In the genomic region with DNA sequence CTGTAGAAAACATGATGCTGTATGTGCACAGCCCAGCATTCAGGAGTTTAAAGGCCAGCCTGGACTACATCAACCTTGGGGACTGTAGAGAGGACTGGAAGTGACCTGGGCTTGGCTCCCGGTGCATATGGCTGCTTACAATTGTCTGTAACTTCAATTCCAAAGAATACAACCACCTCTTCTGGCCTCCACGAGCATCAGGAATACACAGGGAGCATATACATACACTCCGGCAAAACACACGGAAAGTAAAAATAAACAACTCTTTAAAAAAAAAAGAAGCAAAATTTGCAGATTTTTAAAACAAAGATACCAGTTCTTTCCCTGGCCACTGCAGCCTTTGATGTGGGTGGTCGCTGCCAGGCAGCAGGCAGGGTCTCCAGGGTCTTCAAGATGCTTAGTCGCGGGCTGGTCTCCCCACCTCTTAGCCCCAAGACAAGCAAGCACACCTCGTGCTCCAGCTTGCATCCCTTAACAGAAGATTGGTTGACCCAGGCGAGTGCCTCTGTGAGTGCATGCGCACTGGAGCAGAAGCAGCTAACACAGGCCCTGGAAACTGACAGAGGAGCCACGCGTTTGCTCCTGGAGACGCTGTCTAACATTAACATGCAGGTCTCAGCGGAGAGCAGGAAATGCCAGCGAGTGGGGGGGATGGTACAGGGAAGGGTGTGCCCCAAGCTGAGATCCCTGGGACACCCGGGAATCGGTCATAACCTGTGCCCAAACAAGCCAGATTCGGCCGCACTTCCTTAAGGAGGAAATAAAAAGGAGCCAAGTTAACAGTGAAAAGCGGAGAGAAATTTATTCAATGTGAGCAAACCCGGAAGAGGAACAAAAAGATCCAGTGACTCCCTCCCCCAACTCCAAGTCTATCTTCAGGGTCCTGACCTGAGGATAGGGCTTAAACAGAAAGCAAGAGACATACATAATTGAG, we compare ENCODE assay signal across 8 mouse cellular contexts. TPM values are rescaled to one million over a fixed set of nuclear protein-coding genes. Genes with fewer than 3 reads are reported as not detected.
DNase-seq lines count a peak whose midpoint lies in the region; ATAC-seq and TF ChIP-seq lines count a peak whose summit lies in the region.

No protein-coding gene starts in this region.

- WGBS in hindbrain, postnatal 0 days, result 12% methylated on average over 21 of the region's 21 CpGs

- H3K36me3 ChIP-seq in hindbrain, postnatal 0 days (ENCODE audit: insufficient read depth, low read length), result no peaks in the 10 kb centered on the region

- peak overlapping the region; percentile 24 for H3K4me3 ChIP-seq in hindbrain, postnatal 0 days (ENCODE audit: low read length)
- H3K4me3 ChIP-seq in left cerebral cortex, adult 2 months, result peak overlapping the region; percentile 20

- DNase-seq in cerebellum, postnatal 36 days, result peak; percentile 52 to 54
- peak; percentile 49 to 66 for DNase-seq in gastrocnemius, adult 8-10 months (ENCODE audit: low spot score in 2 of 2)
- DNase-seq in hindbrain, postnatal 0 days (ENCODE audit: low spot score), result peak; percentile 77
- DNase-seq in left cerebral cortex, adult 2 months (ENCODE audit: extremely low spot score in 1 of 2, low spot score in 2 of 2), result peak; percentile 59 to 71
- peak; percentile 85 to 90 for DNase-seq in lung, postnatal 4 days
- peak; percentile 80 for DNase-seq in right cerebral cortex, adult 18-20 months
- peak; percentile 66 for DNase-seq in urinary bladder, adult 2 months (ENCODE audit: low spot score)

- H3K9me3 ChIP-seq in hindbrain, postnatal 0 days (ENCODE audit: low read length), result no peaks in the 10 kb centered on the region

- intact Hi-C loops in left cerebral cortex, adult 2 months (cut with DNase I), result loop anchor here (2.0 kb wide), 1 partner anchor 56 kb away; no protein-coding TSS in a partner anchor

- peak overlapping the region; percentile 83 for H3K27ac ChIP-seq in hindbrain, postnatal 0 days
- H3K27ac ChIP-seq in left cerebral cortex, adult 2 months, result peak overlapping the region; percentile 69

- peak; percentile 91 for ATAC-seq in activated CD4-positive, CD25-positive, alpha-beta regulatory T cell, adult 4 months
- peak; percentile 76 for ATAC-seq in hindbrain, postnatal 0 days

- H3K27me3 ChIP-seq in hindbrain, postnatal 0 days (ENCODE audit: insufficient read depth, low read length), result no peaks in the 10 kb centered on the region

- H3K4me2 ChIP-seq in hindbrain, postnatal 0 days (ENCODE audit: low read depth, low read length), result peak overlapping the region; percentile 58

- TF ChIP-seq CTCF in hindbrain, postnatal 0 days (IDR thresholded peaks at IDR 0.05; ENCODE audit: low read depth), result no peak
- no peak for TF ChIP-seq CTCF in left cerebral cortex, adult 2 months (IDR thresholded peaks at IDR 0.05)

- peak overlapping the region; percentile 33; the same call in 1 of the 2 replicates for H3K9ac ChIP-seq in hindbrain, postnatal 0 days (replicated peaks; ENCODE audit: low read length)

- peaks cover 12% of the 10 kb centered on the region for H3K4me1 ChIP-seq in hindbrain, postnatal 0 days (ENCODE audit: insufficient read depth, low read length)

RNA-seq across cellular contexts. Expression of gene Spocd1, which starts 52.0 kb away (rescaled TPM):
- polyA plus RNA-seq in activated CD4-positive, CD25-positive, alpha-beta regulatory T cell, adult 4 months (2017; shearing (Covaris generic)), result not detected
- not detected for total RNA-seq in gastrocnemius, adult 8-10 months (2022)
- 0.37 TPM in 1 of 2 replicates, not detected in the other for total RNA-seq in hindbrain, postnatal 0 days (2014; rRNA removed)
- 0.08 TPM in 2 replicates for polyA plus RNA-seq in hindbrain, postnatal 0 days (2015; fragmentation: Nextera tagmentation; extraction: Ambion mirVana)
- total RNA-seq in left cerebral cortex, adult 2 months (2021), result under 1 TPM; 0.40 to 0.57 TPM
- not detected in 2 replicates for polyA plus RNA-seq in urinary bladder, adult 2 months (2012; rRNA removed)

Comparison
In these comparisons a context has a peak if more than half of its experiments do, and no peak if none do; other contexts are left out.
1. Peak in every context shown above with its lines: DNase-seq, ATAC-seq, H3K4me3 ChIP-seq and H3K27ac ChIP-seq.